Mouse (Mus musculus): ENCODE results near the gene Metap1. TPM values are rescaled to one million over a fixed set of nuclear protein-coding genes. Genes with fewer than 3 reads are reported as not detected.

Metap1 gene
- total RNA-seq, 2 experiments from 2014 or later: 43.1 to 45.0 TPM

Small RNA genes within 50 kb of the gene (microRNA-seq; reads per million reads assigned to microRNA genes)
- 0 to 0.90 reads per million in 2 experiments for gene Mir1956

Other genes with a start within 250 kb of the Metap1 start
- gene Adh1, start 228.5 kb downstream of the Metap1 start, total RNA-seq (2021): 1 to 10 TPM; 1.0 to 1.7 TPM
- not detected for gene Adh6a, start 176.2 kb downstream of the Metap1 start, total RNA-seq (2021)
- not detected for gene Adh6b, start 147.7 kb downstream of the Metap1 start, total RNA-seq (2021)
- gene Adh4, start 74.0 kb downstream of the Metap1 start, total RNA-seq (2021): not detected
- 10 to 100 TPM; 83.1 to 83.9 TPM for gene Adh5, start 46.4 kb downstream of the Metap1 start, total RNA-seq (2021)
- 100 to 1,000 TPM; 151 to 169 TPM for gene Eif4e, start 36.7 kb upstream of the Metap1 start, total RNA-seq (2021)

All from layer of hippocampus, postnatal 14 days (tissue).